Mouse (Mus musculus) right cerebral cortex, postnatal 10 days (tissue): ENCODE results near the gene Ccdc194.

Experiments used
- DNase-seq, 2 experiments: peaks; one replicate each; pipeline ENCODE4 v3.0.0; 2021; ENCODE audit warnings: low spot score in 2 of 2

The Ccdc194 gene

GRCm38 (mm10) chr8:71476099-71476940 is 49.2 kb downstream of the Ccdc194 start:
- peak; percentile 91 for DNase-seq

- DNase-seq, result no peak
Measured at GRCm38 (mm10) chr8:71475702-71476075, 49.8 kb downstream of the Ccdc194 start.

- peak in 1 of 2 experiments; percentile 56 for DNase-seq
Measured at GRCm38 (mm10) chr8:71474785-71475701, 50.5 kb downstream of the Ccdc194 start.

- no peak for DNase-seq
Measured at GRCm38 (mm10) chr8:71474344-71474743, 51.2 kb downstream of the Ccdc194 start.

- DNase-seq, result no peak
Measured at GRCm38 (mm10) chr8:71472601-71473386, 52.7 kb downstream of the Ccdc194 start.

- DNase-seq, result no peak
Measured at GRCm38 (mm10) chr8:71471861-71472260, 53.6 kb downstream of the Ccdc194 start.

- DNase-seq, result no peak
Measured at GRCm38 (mm10) chr8:71470913-71471255, 54.6 kb downstream of the Ccdc194 start.

GRCm38 (mm10) chr8:71470146-71470912 is 55.2 kb downstream of the Ccdc194 start:
- peak in 1 of 2 experiments; percentile 39 for DNase-seq
